Mouse (Mus musculus) bone marrow, adult 2 months (tissue): ENCODE data around the gene Wdr62. TPM values are rescaled to one million over a fixed set of nuclear protein-coding genes. Genes with fewer than 3 reads are reported as not detected.

Experiments used
- H3K27ac ChIP-seq: fragments of 200-500 bp; 2 replicates; pipeline ENCODE4 v1.5.1; 2012; ENCODE audit warnings: low read depth, mild to moderate bottlenecking, control low read depth, inconsistent platforms, low read length; ENCODE audit not compliant: control insufficient read depth, poor library complexity, insufficient read depth
- H3K4me1 ChIP-seq: fragments of 200-500 bp; 2 replicates; pipeline ENCODE4 v1.6.1; 2011; ENCODE audit warnings: low read length; ENCODE audit not compliant: control insufficient read depth, insufficient read depth
- H3K4me3 ChIP-seq: fragments of 200-500 bp; replicated peaks from 2 replicates; pipeline ENCODE3; 2011; ENCODE audit warnings: mild to moderate bottlenecking, low read depth, low read length, control low read depth; ENCODE audit not compliant: control insufficient read depth
- CTCF ChIP-seq: fragments of 200-500 bp; IDR thresholded peaks from 2 replicates; pipeline ENCODE4 v1.5.1; 2011; ENCODE audit warnings: low read length, control low read depth; ENCODE audit not compliant: control insufficient read depth, insufficient read depth
- POLR2A ChIP-seq: fragments of 200-500 bp; IDR thresholded peaks from 2 replicates; pipeline ENCODE4 v1.6.1; 2011; ENCODE audit warnings: low read depth, mild to moderate bottlenecking, control low read depth, low read length, borderline replicate concordance; ENCODE audit not compliant: control insufficient read depth
- WGBS: fragments of 180-500 bp; shearing (Covaris S2); methylation state at CpG from one replicate; pipeline ENCODE4 v1.1.7; 2018; 5-methylcytosine and 5-hydroxymethylcytosine counted together
- polyA plus RNA-seq: library from polyadenylated mRNA; stranded (reverse); fragments of >200 nt; gene quantifications from 2 replicates; pipeline ENCODE4 v1.2.4, GENCODE M21; 2011; ENCODE audit warnings: low replicate concordance; ENCODE audit not compliant: missing spikeins, insufficient read depth, insufficient read length

The Wdr62 gene
- polyA plus RNA-seq, 1 experiment = 45.3 TPM

DNA sequence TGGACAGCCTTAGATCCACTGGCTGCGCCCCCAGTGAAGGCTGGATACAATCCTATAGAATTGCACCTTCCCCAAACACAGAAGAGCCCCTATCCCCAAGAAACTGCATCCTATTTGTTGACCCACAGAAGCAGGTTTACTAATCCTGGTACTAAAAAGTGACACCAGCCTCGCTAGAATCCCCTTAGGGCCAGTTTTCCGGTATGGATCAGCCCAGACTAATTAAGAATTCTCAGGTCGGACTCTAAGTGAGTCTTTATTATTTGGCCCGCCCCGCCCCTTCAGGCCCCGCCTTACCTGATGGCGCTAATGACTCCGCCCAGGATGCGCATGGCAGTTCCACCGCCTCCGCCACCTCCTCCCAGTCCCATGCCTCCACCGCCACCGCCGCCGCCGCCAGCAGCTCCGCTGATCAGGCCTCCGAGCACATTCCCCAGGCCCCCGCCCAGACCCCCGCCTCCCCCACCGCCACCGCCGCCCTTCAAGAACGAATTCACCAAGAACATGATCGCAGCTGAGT, 86.6 kb downstream of the Wdr62 start:
- Histone ChIP-seq H3K27ac (no peak overlapping the region), H3K4me3 (peak overlapping the region; percentile 90), H3K4me1 (no peaks in the 10 kb centered on the region; the same call in 1 of the 2 replicates)
- TF ChIP-seq CTCF (no peak), POLR2A (peak; percentile 37; the same call in 1 of the 2 replicates)
- WGBS = 3% methylated on average over 26 of the region's 26 CpGs

GRCm38 (mm10) chr7:30193013-30193412, 87.2 kb downstream of the Wdr62 start:
- 70% methylated on average over 9 of the region's 9 CpGs for WGBS
- TF ChIP-seq CTCF (no peak), POLR2A (no peak)
- H3K4me1 ChIP-seq = no peaks in the 10 kb centered on the region; the same call in 1 of the 2 replicates
- no peak overlapping the region for H3K27ac ChIP-seq
- no peak overlapping the region for H3K4me3 ChIP-seq

DNA sequence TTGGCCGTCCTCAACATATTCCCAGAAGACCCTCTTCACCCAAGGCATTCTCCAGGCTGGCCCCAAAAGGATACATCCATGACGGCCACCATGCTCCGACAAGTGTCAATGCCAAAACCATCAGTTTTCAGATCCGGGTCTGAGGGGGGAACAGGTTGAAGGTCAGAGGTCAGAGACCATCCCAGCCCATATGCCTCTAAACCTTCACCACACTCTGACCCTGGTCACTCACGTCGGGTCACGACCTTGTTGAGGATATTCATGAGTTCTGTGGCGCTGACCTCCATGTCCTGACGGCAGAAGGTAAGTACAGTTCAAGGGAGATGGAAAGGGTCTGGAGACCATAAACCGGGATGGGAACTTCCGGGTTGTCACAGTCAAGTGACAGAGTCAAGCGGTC, 88.1 kb downstream of the Wdr62 start:
- Histone ChIP-seq H3K4me3 (no peak overlapping the region), H3K27ac (no peak overlapping the region), H3K4me1 (no peaks in the 10 kb centered on the region; the same call in 1 of the 2 replicates)
- TF ChIP-seq CTCF = no peak
- 93% methylated on average over 12 of the region's 12 CpGs for WGBS

Other genes starting within 250 kb of the Wdr62 start
- 0.52 and 0.66 TPM in 2 replicates for gene Zfp14, start 229.0 kb downstream of the Wdr62 start, polyA plus RNA-seq
- gene Zfp82, start 207.5 kb downstream of the Wdr62 start, polyA plus RNA-seq = 0.97 and 5.7 TPM in 2 replicates
- gene Gm26920, start 190.0 kb downstream of the Wdr62 start, polyA plus RNA-seq = not detected in 2 replicates
- gene Zfp566, start 189.9 kb downstream of the Wdr62 start, polyA plus RNA-seq = 2.0 and 5.9 TPM in 2 replicates
- gene Zfp260, start 185.6 kb downstream of the Wdr62 start, polyA plus RNA-seq = 9.3 and 27.6 TPM in 2 replicates
- 0.57 and 0.95 TPM in 2 replicates for gene Zfp382, start 158.5 kb downstream of the Wdr62 start, polyA plus RNA-seq
- 11.2 and 13.7 TPM in 2 replicates for gene Zfp146, start 110.7 kb downstream of the Wdr62 start, polyA plus RNA-seq
- 6.8 TPM in 1 of 2 replicates, not detected in the other for gene Cox7a1, start 96.3 kb downstream of the Wdr62 start, polyA plus RNA-seq
- gene Capns1, start 81.6 kb downstream of the Wdr62 start, polyA plus RNA-seq = 120 and 171 TPM in 2 replicates
- gene Polr2i, start 48.5 kb downstream of the Wdr62 start, polyA plus RNA-seq = 41.5 and 50.8 TPM in 2 replicates
- gene Tbcb, start 48.1 kb downstream of the Wdr62 start, polyA plus RNA-seq = 24.0 and 67.8 TPM in 2 replicates
- not detected in 2 replicates for gene Ovol3, start 44.7 kb downstream of the Wdr62 start, polyA plus RNA-seq
- gene Thap8, start 325 bp downstream of the Wdr62 start, polyA plus RNA-seq = not detected in 2 replicates
- gene Clip3, start 11.3 kb upstream of the Wdr62 start, polyA plus RNA-seq = 3.2 and 3.5 TPM in 2 replicates
- gene Alkbh6, start 28.3 kb upstream of the Wdr62 start, polyA plus RNA-seq = 11.7 and 23.3 TPM in 2 replicates
- gene Syne4, start 34.4 kb upstream of the Wdr62 start, polyA plus RNA-seq = 1.3 and 8.9 TPM in 2 replicates
- 0.56 TPM in 1 of 2 replicates, not detected in the other for gene E130208F15Rik, start 41.3 kb upstream of the Wdr62 start, polyA plus RNA-seq
- gene Sdhaf1, start 43.5 kb upstream of the Wdr62 start, polyA plus RNA-seq = 6.3 and 10.1 TPM in 2 replicates
- gene Lrfn3, start 82.4 kb upstream of the Wdr62 start, polyA plus RNA-seq = 0.45 and 0.70 TPM in 2 replicates
- 164 and 433 TPM in 2 replicates for gene Tyrobp, start 133.3 kb upstream of the Wdr62 start, polyA plus RNA-seq
- 47.8 and 107 TPM in 2 replicates for gene Hcst, start 139.4 kb upstream of the Wdr62 start, polyA plus RNA-seq
- 12.3 and 34.2 TPM in 2 replicates for gene Nfkbid, start 141.3 kb upstream of the Wdr62 start, polyA plus RNA-seq
- gene Aplp1, start 165.1 kb upstream of the Wdr62 start, polyA plus RNA-seq = 6.2 TPM in 1 of 2 replicates, not detected in the other
- 0.25 and 4.8 TPM in 2 replicates for gene Kirrel2, start 177.3 kb upstream of the Wdr62 start, polyA plus RNA-seq
- gene Nphs1, start 177.9 kb upstream of the Wdr62 start, polyA plus RNA-seq = 1.5 TPM in 1 of 2 replicates, not detected in the other
- 1.9 and 3.1 TPM in 2 replicates for gene Prodh2, start 213.2 kb upstream of the Wdr62 start, polyA plus RNA-seq